Mouse (Mus musculus): ENCODE results near the gene Zfp988.
"Not testable (repeated sequence)": the region's sequence is repeated elsewhere in the genome, so short reads cannot be mapped to it uniquely, and the experiment has no call there.

DNA sequence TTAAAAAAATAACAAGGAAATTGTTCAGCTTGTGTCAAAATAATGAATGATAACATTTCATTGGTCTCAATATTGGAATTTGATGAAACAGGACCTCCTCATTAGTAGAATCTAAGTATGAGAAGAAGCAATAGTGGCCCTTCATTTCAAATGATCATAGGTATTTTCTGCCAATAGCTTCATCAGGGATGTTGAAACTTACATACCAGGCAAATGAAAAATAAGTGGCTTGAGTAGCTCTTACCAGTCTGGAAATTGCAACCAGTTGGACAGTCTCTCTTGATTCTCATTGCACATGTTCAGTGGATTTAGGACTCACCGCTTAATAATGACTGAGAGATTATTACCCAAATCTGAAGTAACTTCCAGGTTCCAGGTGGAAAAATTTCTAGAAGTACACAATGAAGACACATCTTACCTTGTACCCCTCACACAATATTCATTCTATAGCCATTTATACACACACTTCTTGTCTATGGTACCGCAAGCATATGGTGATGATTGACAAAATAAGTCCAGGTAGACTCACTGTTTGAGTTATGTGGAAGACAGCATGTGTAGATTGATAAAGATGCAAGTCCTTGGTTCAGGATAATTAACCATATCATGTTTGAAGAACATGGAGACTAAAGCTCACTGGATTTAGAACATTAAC lies 29.7 kb downstream of the Zfp988 start:
- not testable (repeated sequence) for TF ChIP-seq CTCF (IDR thresholded peaks at IDR 0.05; ENCODE audit: low read depth, low read length); EP300 (IDR thresholded peaks at IDR 0.05; ENCODE audit: insufficient read depth, low read depth, low read length)
